Mouse (Mus musculus): ENCODE data around the gene Vmn1r3.
"Not testable (repeated sequence)": the region's sequence is repeated elsewhere in the genome, so short reads cannot be mapped to it uniquely, and the experiment has no call there.

Gene Vmn1r3

DNA sequence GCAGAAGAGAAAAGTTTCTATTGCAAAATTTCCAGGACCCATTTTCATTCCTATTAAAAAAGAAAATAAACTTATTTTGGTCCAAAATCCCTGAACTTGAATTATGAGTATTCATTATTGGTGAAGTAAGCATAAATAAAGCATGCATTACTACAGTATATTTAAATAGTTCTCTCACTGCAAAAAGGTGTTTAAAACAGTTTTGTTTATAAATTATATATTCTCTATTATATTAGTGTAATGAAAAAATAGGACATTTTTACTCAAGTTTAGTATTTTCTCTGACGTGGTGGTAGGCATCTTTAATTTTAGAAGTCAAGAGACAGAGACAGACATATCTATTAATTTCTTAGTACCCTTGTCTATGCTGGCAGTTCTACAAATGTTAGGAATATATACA is at the start of gene Vmn1r3:
Gene Vmn1r3 (minus strand): TSS at position 101 of the 400 bp plus-strand sequence.
- DNase-seq (ENCODE audit: low read depth), result not testable (repeated sequence)

DNA sequence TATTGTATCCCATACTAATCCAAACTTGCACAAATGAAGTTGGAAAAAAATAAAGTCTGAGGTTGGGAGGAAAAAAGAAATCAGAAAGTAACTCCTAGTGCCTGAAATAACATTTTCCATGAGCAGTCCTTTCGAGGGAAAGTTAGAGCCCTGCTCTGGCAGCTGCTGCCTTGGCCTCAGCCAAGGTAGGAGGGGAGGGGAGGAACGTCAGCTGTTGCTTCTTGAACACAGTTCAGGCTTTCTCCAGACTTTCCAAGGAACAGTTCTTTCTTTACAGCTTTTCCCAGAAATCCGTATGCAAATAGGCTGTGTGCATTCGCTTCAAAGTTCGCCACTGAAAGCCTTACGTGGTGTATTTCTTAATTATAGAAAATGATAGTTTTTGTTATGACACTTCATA is 46.9 kb upstream of the Vmn1r3 start:
- DNase-seq (ENCODE audit: low read depth), result peak; percentile 61

DNA sequence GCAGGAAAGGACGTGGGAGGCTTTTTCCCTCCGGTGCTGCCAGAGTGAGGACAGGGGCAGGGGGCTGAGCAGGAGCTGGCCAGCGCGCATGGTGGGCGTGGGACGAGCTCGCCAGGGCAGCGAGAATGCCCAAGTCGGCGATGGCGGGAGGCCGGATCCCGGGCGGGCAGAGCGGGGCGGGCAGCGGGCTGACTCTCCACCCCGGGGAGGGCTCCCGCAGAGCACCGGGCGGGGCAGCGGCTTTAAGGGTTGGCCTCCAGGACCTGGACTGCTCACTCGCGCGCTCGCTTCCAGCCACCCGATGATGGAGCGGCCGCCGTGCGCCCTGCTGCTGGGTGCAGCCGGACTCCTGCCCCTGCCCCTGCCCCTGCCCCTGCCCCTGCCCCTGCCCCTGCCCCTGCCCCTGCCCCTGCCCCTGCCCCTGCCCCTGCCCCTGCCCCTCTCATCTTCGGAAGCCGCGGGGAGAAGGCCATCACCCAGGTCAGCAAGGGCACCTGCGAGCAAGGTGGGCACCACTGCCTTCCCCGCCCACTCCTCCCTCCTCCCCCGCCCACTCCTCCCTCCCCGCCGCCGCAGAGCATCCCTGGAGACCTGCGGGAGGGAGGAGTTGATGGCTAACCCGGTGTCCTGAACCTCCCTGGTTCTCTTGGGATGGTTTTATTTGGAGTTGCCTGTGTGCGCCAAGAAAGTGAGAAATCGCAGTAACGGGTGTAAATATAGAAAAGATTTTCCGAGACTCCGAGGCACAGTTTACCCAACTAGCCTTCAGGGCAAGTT is 45.9 kb upstream of the Vmn1r3 start:
- DNase-seq (ENCODE audit: low read depth), result no peak

DNA sequence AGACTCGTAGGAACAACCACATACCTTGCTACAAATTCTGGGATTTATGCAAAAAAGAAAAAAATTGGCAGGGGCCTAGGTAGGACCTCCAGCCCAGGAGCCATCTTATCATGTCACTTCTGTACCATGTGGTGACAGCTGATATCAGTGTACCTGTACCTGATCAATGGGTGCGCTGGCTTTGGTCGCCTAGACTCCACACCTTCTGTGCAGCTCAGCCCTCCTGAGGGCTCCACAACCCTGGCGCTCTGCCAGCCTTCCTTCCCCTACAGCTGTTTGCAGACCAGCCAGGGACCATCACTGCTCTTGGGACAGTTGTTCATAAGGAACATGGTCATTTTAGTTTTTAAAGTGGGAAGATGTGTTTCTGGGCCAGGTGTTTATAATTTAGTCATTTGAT is 44.4 kb upstream of the Vmn1r3 start:
- DNase-seq (ENCODE audit: low read depth), result peak; percentile 57

DNA sequence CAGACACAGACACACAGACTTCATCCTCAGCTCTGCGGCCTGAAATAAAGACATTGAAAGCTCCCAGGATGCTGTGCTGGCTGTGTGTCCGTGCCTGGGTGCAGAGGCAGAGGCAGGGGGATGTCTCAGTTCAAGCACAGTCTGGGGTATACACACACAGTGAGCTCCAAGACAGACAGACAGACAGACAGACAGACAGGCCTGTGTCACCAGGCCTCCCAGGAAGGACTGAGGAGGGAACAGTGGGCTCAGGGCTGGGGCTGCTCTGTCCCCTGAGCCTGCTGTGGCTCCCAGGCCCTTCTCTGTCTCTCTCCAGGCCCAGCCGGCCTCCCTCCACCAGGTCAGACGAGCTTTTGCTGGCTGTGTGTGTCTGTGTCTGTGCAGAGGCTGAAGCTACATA is 43.3 kb upstream of the Vmn1r3 start:
- DNase-seq (ENCODE audit: low read depth), result peak; percentile 27

DNA sequence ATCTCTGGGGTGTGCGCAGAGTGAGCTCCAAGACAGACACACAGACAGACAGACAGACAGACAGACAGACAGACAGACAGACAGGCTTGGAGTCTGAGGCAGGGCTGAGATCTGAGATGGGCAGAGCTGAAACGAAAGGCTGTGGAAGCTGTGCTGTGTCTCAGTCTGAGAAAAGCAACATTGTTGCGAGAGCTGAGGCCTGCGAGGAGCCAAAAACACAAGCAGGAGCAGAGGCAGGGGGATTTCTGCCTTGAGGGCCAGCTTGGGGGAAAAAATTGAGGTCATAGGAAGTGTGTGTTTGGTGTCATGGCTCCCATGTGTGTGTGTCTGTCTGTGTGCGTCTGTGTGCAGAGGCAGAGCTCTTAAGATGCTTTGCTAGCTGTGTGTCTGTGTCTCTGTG is 42.6 kb upstream of the Vmn1r3 start:
- no peak for DNase-seq (ENCODE audit: low read depth)

DNA sequence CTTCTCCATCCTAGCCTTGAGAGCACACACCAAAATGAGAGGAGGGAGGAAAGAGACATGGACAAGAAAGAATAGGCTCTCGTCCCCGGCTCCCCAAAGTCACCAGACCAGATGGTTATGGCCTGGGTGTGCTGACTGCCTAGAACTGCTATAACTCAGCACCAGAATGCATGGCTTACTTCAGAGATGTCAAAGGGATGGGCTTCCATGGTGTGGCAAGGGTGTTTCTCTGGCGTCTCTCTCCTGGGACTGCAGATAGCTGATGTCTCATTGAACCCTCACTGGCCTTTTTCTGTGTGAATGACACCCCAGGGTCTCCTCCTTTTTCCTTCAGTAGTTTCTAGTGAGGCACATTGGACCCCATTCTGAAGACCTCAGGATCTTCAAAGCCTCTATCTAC is 41.3 kb upstream of the Vmn1r3 start:
- DNase-seq (ENCODE audit: low read depth), result no peak

DNA sequence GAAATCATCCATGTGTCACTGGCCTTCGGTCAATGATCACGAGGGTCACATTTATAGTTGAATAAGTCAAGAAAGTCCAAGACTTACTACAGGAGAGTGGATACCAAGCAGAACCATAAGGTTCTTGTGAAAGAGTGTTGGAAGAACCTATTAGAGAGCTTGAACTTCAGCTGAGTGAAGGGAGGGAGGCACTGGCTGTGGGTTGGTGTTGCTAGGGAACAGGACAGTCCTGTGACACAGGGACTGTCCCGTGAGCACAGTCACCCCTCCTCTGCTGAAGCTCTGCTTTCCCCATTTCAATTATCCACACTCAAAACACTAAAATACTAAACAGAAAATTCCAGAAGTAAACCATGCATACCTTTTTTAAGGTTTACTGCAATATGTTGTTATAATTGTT is 40.3 kb upstream of the Vmn1r3 start:
- not testable (repeated sequence) for DNase-seq (ENCODE audit: low read depth)

DNA sequence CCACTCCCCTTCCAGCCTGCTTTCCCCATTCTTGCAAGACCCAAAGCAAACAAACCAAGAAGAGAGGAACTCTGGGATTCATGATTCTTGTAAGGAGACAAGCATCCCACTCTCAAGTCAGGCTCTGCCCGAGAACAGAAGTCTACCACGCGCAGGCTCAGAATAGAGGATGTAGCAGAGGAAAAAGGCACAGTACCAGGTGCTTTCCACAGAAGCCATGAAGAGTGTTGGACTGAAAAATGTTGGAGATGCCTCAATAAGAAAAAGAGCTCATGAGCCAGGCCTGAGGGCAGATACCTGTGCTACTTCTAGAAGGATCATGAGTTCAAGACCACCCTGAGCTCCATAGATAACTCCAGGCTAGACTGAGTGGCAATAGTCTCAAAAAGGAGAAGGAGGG is 39.7 kb upstream of the Vmn1r3 start:
- not testable (repeated sequence) for DNase-seq (ENCODE audit: low read depth)

DNA sequence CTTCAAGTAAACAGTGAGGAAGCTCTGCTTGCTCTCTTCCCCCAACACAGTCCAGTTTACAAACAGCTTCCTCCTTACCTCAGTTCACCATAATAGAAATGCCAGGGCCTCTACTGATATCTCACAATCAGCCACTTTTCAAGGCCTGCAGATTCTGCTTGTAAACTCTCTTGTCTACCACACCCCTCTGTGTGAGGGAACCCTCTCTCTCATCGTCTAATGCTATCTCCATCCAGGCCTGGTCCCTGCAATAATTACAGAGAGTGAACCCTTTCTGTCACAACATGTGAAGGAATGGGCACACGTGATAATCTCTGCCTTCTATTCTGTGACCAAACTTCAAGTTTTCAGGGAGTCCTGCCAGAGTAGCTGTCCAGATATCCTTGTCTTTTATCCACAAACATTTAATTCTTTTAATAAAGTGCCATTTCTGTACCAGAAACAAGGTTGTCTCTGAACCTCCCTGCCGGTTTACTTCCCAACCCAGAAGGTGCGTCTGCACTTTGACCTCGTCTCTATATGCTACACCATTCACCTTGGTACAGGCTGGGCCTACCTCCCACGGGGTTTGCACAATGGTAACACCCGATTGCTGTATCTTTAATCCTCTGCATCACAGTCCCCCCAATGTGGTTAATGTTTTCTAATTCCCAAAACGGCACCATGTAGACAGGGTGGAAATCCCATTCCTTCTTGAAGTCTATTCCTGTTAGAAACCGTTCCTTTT is 38.5 kb upstream of the Vmn1r3 start:
- not testable (repeated sequence) for DNase-seq (ENCODE audit: low read depth)

DNA sequence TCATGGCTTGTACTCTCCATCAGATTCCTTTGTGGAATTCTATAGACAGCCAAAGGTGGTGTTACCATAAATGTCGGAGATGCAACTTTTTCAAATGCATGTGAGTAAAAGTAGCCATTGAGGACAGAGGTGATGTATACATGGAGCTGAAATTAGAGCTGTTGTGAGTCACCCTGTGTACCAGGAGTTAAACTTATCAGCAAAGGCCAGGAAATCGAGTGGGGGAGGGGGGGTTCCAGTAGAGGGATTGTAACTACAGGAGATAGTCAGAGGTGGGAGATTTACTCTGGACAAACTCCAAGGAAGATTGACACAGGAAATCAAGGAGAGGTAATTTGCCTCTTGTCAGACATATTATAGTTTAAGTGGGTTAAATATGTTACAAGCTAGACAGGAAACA is 31.2 kb upstream of the Vmn1r3 start:
- not testable (repeated sequence) for DNase-seq (ENCODE audit: low read depth)

DNA sequence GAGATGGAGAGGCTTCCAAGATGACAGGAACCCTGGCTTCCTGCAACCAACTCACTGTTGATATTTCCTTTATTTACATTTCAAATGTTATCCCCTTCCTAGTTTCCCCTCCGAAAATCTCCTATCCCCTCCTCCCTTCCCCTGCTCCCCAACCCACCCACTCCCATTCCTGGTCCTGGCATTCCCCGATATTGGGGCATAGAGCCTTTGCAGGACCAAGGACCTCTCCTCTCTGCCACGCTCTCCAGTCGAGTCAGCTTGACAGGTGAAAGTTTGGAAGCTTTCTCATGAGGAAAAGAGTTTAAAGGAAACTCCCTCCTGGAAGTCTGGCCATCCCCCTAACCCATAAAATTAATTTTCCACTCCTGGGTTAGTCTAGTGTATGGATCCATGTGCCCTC is 28.2 kb upstream of the Vmn1r3 start:
- not testable (repeated sequence) for DNase-seq (ENCODE audit: low read depth)

DNA sequence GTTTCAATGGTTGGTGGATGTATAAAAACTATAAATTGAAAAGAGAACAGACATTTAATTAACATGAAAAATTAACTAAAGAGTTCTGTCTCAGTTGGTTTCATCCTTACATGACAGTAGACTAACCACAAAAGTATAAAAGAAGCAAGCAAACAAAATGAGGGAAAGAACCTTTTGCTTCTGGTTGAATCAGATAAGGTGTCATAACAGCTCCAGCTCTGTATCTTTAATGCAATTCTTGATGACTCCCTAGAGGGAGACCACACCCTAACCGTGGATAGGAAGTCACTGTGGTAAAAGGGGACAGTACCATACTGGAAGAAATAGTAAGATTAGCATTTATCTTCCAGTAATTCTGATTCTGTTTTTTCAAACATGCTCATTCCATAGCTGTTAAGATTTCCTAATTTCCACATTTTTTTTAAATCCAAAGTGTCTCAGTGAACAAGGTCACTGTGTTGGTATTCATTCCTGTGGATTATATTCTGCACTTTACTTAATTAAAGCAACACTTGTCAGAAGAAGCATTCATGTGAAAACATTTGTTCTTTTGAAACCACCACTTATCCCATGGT is 24.6 kb upstream of the Vmn1r3 start:
- DNase-seq (ENCODE audit: low read depth), result not testable (repeated sequence)

DNA sequence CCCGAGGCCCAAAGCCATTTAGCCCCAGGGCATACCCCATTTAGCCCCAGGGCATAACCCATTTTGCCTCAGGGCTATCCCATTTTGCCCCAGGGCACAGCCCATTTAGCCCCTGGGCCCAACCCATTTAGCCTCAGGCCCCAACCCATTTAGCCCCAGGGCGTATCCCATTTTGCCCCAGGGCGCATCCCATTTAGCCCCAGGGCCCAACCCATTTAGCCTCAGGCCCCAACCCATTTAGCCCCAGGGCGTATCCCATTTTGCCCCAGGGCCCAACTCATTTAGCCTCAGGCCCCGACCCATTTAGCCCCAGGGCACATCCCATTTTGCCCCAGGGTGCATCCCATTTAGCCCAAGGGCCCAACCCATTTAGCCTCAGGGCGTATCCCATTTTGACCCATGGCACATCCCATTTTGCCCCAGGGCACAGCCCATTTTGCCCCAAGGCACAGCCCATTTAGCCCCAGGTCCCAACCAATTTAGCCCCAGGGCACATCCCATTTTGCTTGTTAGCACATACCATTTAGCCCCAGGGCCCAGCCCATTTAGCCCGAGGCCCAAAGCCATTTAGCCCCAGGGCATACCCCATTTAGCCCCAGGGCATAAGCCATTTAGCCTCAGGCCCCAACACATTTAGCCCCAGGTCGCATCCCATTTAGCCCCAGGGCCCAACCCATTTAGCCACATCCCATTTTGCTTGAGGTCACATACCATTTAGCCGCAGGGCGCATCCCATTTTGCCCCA is 8.2 kb downstream of the Vmn1r3 start:
- not testable (repeated sequence) for DNase-seq (ENCODE audit: low read depth)

DNA sequence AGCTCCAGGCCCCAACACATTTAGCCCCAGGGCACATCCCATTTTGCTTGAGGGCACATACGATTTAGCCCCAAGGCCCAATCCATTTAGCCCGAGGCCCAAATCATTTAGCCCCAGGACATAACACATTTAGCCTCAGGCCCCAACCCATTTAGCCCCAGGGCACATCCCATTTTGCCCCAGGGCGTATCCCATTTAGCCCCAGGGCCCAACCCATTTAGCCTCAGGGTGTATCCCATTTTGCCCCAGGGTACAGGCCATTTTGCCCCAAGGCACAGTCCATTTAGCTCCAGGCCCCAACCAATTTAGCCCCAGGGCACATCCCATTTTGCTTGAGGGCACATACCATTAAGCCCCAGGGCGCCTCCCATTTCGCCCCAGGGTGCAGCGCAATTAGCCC is 9.0 kb downstream of the Vmn1r3 start:
- not testable (repeated sequence) for DNase-seq (ENCODE audit: low read depth)

DNA sequence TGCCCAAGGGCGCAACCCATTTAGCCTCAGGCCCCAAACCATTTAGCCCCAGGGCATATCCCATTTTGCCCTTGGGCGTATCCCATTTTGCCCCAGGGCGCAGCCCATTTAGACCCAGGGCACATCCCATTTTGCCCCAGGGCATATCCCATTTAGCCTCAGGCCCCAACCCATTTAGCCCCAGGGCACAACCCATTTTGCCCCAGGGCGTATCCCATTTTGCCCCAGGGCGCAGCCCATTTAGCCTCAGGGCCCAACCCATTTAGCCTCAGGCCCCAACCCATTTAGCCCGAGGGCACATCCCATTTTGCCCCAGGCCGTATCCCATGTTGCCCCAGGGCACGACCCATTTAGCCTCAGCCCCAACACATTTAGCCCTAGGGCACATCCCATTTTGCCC is 9.4 kb downstream of the Vmn1r3 start:
- DNase-seq (ENCODE audit: low read depth), result not testable (repeated sequence)

DNA sequence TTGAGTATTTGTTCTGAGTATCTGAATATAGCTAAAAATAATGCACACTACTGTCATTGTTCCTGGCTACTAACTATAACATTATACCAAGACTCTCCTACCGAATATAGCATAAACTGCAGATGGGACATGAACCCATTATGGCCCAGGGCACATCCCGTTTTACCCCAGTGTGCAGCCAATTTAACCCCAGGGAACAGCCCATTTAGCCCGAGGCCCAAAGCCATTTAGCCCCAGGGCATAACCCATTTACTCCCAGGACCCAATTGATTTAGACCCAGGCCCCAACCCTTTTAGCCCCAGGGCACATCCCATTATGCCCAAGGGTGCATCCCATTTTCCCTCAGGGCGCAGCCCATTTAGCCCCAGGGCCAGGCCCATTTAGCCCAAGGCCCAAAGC is 10.6 kb downstream of the Vmn1r3 start:
- not testable (repeated sequence) for DNase-seq (ENCODE audit: low read depth)

DNA sequence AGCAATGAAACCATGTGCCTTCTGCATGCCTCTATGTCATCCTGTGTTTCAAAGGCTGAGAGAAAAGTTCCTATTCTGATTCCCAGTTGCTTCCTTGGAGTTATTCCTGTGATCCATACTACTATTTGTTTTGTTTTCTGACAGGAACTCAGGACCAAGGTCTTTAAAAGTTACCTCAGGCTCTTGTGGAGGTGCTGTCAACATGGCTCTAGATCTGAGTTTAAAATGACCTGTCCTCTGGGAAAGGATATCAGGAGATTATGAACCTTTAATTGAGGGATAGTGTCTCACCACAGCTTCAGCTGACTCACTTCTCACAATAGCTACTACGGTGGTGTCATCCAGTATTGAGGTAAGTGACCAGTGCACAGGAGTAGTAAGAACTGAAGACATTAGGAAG is 18.1 kb downstream of the Vmn1r3 start, which contains the start of gene Vmn1r2:
Gene Vmn1r2 (plus strand): TSS at position 301 of the 400 bp plus-strand sequence.
- not testable (repeated sequence) for DNase-seq (ENCODE audit: low read depth)

DNA sequence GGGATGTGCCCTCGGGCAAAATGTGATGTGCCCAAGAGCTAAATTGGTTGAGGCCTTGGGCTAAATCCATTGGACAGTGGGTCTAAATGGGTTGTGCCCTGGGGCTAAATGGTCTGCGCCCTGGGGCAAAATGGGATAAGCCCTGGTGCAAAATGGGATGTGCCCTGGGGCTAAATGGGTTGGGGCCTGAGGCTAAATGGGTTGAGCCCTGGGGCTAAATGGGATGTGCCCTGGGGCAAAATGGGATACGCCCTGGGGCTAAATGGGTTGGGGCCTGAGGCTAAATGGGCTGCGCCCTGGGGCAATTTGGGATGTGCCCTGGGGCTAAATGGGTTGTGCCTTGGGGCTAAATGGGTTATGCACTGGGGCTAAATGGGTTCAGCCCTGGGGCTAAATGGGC is 20.1 kb downstream of the Vmn1r3 start:
- DNase-seq (ENCODE audit: low read depth), result no peak

DNA sequence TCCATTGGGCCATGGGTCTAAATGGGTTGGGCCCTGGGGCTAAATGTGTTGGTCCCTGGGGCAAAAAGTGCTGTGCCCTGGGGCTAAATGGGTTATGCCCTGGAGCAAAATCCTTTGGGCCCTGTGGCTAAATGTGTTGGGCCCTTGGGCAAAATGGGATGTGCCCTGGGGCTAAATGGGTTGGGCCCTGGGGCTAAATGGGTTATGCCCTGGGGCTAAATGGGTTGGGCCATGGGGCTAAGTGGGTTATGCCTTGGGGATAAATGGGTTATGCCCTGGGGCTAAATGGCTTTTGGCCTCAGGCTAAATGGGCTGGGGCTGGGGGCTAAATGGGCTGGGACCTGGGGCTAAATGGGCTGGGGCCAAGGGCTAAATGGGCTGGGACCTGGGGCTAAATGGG is 20.7 kb downstream of the Vmn1r3 start:
- DNase-seq (ENCODE audit: low read depth), result not testable (repeated sequence)

DNA sequence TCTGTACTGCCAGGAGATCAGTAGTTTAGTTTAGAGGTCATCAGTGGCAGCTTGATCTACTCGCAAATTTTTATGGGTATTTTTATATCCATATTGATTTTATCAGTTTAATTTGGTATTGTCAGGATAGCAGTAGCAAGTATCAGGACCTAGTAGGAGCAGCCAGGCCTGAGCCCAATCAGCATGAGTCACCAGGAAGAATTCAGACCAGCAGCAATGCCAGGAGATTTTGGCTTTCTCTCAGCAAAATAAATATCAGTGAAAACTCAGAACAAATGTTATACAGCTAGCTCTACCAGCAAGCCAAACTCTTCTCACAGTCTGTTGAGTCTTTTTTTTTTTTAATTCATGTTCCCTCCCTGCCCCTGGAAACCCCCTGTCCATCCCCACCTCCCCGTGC is 31.8 kb downstream of the Vmn1r3 start:
- peak; percentile 61 for DNase-seq (ENCODE audit: low read depth)

DNA sequence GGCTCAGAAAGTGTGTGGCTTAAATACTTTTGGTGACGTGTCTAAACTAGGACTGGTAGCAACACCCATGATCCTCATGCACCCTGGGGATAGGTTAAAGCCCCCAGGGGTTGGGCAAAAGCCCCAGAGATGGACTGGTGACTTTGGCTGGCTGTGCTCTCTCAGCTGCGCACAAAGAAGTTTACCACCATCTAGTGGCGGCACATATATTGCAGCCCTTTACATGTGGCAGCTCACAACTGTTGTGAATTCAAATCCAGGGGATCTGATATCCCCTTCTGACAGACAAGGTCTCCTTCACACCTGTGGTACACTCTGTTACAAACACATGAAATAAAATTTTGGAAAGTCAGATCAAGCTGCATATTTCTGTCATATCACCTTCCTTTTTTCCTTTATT is 37.2 kb downstream of the Vmn1r3 start:
- DNase-seq (ENCODE audit: low read depth), result not testable (repeated sequence)
